Mouse (Mus musculus) embryonic facial prominence, embryonic 11.5 days (tissue): ENCODE data around the gene Prkar2a. TPM values are rescaled to one million over a fixed set of nuclear protein-coding genes. Genes with fewer than 3 reads are reported as not detected.

Experiments
- ATAC-seq: fragments of 200-750 bp; cut with Nextera tagmentation; replicated peaks from 2 replicates; pipeline ENCODE4 v1.8.0; 2017; ENCODE audit warnings: low read depth; ENCODE audit not compliant: insufficient number of reproducible peaks, low FRiP score, low TSS enrichment
- DNase-seq: peaks from one replicate; pipeline ENCODE4 v3.0.0-alpha.2; 2015; ENCODE audit warnings: low spot score
- H3K27ac ChIP-seq: fragments of 300-500 bp; sonication (generic); replicated peaks from 2 replicates; pipeline ENCODE4 v1.5.1; 2014; ENCODE audit warnings: mild to moderate bottlenecking, low read depth, low read length, control low read depth
- H3K27me3 ChIP-seq: fragments of 300-500 bp; sonication (generic); 2 replicates; pipeline ENCODE4 v1.6.1; 2014; ENCODE audit warnings: mild to moderate bottlenecking, low read length, moderate library complexity, mixed read lengths; ENCODE audit not compliant: control insufficient read depth, insufficient read depth
- H3K36me3 ChIP-seq: fragments of 300-500 bp; sonication (generic); replicated peaks from 2 replicates; pipeline ENCODE4 v1.6.1; 2014; ENCODE audit warnings: low read depth, mild to moderate bottlenecking, low read length, moderate library complexity, mixed read lengths; ENCODE audit not compliant: control insufficient read depth, insufficient read depth
- H3K4me1 ChIP-seq: fragments of 300-500 bp; sonication (generic); 2 replicates; pipeline ENCODE4 v1.6.1; 2014; ENCODE audit warnings: low read length, mixed read lengths; ENCODE audit not compliant: control insufficient read depth, insufficient read depth
- H3K4me2 ChIP-seq: fragments of 300-500 bp; sonication (generic); 2 replicates; pipeline ENCODE4 v1.6.1; 2014; ENCODE audit warnings: low read depth, mild to moderate bottlenecking, control low read depth, low read length, moderate library complexity
- H3K4me3 ChIP-seq: fragments of 300-500 bp; sonication (generic); 2 replicates; pipeline ENCODE4 v1.5.1; 2014; ENCODE audit warnings: low read depth, low read length, control low read depth
- H3K9ac ChIP-seq: fragments of 300-500 bp; sonication (generic); replicated peaks from 2 replicates; pipeline ENCODE4 v1.6.1; 2014; ENCODE audit warnings: mild to moderate bottlenecking, control low read depth, low read length
- H3K9me3 ChIP-seq: fragments of 300-500 bp; sonication (generic); replicated peaks from 2 replicates; pipeline ENCODE4 v1.6.1; 2016; ENCODE audit warnings: mild to moderate bottlenecking, low read length, inconsistent platforms, mixed read lengths; ENCODE audit not compliant: control insufficient read depth
- WGBS: fragments of 180-500 bp; shearing (Covaris S2); extraction: QIAGEN DNeasy Blood & Tissue Kit; methylation state at CpG from one replicate; pipeline ENCODE4 v1.1.7; 2014; 5-methylcytosine and 5-hydroxymethylcytosine counted together
- microRNA-seq: library from miRNA; unstranded; fragments of <30 nt; microRNA quantifications from one replicate; pipeline ENCODE4, GENCODE M21; 2016; ENCODE audit warnings: borderline number of aligned reads
- polyA plus RNA-seq: library from polyadenylated mRNA; unstranded; fragments of >200 nt; fragmentation: Nextera tagmentation; extraction: Ambion mirVana; gene quantifications from 2 replicates; pipeline ENCODE4 v1.2.1, GENCODE M21; 2014

Prkar2a gene
- polyA plus RNA-seq, 1 experiment from 2014 or later = 37.9 TPM

DNA sequence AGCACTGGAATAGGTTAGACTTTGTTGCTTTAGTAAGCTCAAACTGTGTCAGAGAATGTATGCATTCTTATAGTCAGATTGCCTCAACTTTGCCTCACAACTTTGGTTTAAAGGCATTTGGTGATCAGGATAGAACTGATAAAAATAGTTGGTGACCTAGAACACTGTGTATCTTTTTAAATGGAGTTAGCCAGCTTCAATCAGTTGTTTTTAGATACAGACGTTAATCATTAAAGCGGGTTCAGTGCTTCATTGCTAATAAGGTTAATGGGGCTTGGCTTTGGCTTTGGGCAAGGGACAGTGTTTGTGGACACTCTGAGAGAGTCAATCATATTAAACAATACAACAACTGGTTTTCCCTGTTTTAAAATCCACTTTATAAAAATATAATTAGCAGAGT lies 106.2 kb downstream of the Prkar2a start:
- Histone ChIP-seq H3K9me3 (no peaks in the 10 kb centered on the region), H3K27me3 (no peaks in the 10 kb centered on the region), H3K4me2 (no peak overlapping the region), H3K4me1 (no peaks in the 10 kb centered on the region), H3K27ac (no peak overlapping the region), H3K9ac (no peak overlapping the region), H3K36me3 (peaks cover 17% of the 10 kb centered on the region), H3K4me3 (no peak overlapping the region)
- WGBS = 73% methylated on average over 2 of the region's 2 CpGs
- no peak for ATAC-seq
- no peak for DNase-seq

DNA sequence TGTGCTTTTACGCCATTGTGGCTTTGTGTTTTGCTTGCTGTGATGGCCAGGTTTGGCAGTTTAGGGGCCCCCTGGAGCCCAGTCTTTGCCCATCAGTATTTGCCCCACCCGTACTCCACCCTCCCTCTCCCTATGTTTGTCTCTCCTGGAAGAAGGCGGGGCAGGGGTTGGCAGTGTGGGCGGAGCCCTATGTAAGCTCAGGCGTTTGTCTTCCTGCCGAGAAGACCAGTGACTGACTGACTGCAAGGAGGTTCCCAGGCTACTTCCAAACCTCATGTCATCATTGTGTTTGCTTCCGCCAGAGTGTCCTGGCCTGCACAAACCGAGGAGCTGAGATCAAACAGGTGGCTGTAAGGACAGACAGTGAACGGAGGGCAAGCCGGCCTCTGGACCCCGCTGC lies 106.6 kb downstream of the Prkar2a start:
- ATAC-seq = no peak; the same call in 1 of the 2 replicates
- WGBS = 46% methylated on average over 11 of the region's 11 CpGs
- H3K36me3 ChIP-seq = peaks cover 17% of the 10 kb centered on the region

DNA sequence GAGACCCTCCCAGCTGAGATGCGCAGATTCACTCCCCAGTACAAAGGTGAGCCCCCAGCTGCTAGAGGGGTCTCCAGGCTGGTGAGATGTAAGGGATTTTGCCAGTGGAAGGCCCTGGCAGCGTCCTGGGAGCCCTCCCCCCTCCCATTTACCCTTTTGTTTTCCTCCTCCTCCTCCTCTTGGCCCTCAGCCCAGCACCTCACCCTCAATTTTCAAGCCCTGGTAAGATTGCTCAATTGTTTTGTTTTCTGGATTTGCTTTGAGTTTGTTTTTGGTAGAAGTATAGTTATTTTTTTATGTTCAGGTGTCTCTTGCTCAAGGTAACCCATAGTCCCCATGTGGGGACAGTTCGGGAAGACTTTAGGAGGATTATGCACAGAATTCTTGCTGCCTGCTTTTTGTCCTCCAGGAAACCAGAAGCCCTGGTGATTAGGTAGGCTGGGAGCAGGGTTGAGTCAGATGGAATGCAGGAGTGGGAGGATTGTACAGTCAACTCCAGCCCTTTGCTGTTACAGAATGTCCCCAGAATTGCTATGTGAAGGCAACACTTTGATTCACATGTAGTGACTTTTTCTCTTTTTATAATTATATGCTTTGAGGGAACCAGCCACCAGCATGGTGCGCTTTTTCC lies 107.4 kb downstream of the Prkar2a start:
- H3K27me3 ChIP-seq = no peaks in the 10 kb centered on the region
- no peaks in the 10 kb centered on the region for H3K4me1 ChIP-seq
- peaks cover 17% of the 10 kb centered on the region for H3K36me3 ChIP-seq
- H3K9ac ChIP-seq = no peak overlapping the region
- H3K9me3 ChIP-seq = no peaks in the 10 kb centered on the region
- H3K4me2 ChIP-seq = no peak overlapping the region
- H3K27ac ChIP-seq = no peak overlapping the region
- DNase-seq (no peak), ATAC-seq (no peak)
- H3K4me3 ChIP-seq = no peak overlapping the region
- 88% methylated on average over 4 of the region's 4 CpGs for WGBS

More for the DNA sequence above, 106.6 kb downstream of the Prkar2a start:
- no peaks in the 10 kb centered on the region for H3K27me3 ChIP-seq
- no peak overlapping the region for H3K4me3 ChIP-seq
- H3K9me3 ChIP-seq = no peaks in the 10 kb centered on the region
- no peaks in the 10 kb centered on the region for H3K4me1 ChIP-seq
- H3K9ac ChIP-seq = no peak overlapping the region
- H3K4me2 ChIP-seq = no peak overlapping the region
- H3K27ac ChIP-seq = no peak overlapping the region
- no peak for DNase-seq

DNA sequence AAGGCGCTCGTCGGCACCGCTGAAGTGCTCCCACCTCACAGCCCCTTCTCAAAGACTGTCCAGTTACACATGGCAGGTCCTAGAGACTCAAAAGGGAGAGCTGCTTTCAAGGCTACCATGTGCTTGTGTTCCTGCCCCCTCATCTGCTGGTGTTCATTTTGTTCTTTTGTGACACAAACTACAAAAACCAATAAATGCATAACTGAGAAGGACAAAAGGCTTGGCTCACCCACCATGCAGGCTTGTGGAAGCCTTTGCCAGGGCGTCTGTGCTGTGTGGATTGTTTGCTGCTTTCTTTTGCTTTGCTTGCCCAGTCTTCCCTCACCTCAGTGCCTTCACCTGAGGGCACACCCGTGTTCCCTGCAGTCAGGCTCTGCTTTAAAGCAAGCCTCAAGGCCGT lies 108.4 kb downstream of the Prkar2a start:
- H3K9me3 ChIP-seq = no peaks in the 10 kb centered on the region
- DNase-seq (no peak), ATAC-seq (no peak)
- WGBS = 88% methylated on average over 7 of the region's 7 CpGs
- H3K9ac ChIP-seq = no peak overlapping the region
- H3K27me3 ChIP-seq = no peaks in the 10 kb centered on the region
- no peak overlapping the region for H3K4me2 ChIP-seq
- peaks cover 17% of the 10 kb centered on the region for H3K36me3 ChIP-seq
- H3K27ac ChIP-seq = no peak overlapping the region
- no peaks in the 10 kb centered on the region for H3K4me1 ChIP-seq
- no peak overlapping the region for H3K4me3 ChIP-seq

DNA sequence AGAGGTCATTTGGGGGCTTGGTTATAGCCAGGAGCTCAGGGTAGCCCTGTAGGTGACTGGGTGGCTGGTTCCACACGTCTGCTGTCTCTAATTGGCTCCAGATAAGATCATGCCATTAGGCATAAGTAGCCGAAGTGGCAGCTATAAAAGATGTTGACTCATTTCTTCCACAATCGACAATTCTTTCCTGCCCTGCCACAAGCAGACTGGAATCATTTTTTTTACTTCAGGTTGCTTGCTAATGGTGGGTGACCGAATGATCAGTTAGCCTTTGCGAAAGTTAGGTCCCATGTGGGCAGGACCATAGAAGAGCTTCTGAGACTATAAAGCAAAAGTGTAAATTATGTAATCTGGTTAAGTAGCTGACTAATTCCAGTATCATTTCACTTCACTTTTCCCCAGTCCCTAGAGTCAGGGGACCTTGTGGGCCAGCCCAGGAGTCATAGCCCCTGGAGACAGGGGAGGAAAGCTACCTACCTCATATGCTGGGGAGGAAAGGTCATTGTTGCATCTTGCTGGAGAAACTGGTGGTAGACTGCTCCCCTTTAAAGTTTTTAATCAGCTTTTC lies 109.5 kb downstream of the Prkar2a start:
- no peak overlapping the region for H3K4me3 ChIP-seq
- no peak for ATAC-seq
- peaks cover 20% of the 10 kb centered on the region for H3K36me3 ChIP-seq
- no peak overlapping the region for H3K4me2 ChIP-seq
- no peak for DNase-seq
- no peaks in the 10 kb centered on the region for H3K4me1 ChIP-seq
- no peaks in the 10 kb centered on the region for H3K27me3 ChIP-seq
- no peak overlapping the region for H3K9ac ChIP-seq
- 84% methylated on average over 5 of the region's 5 CpGs for WGBS
- H3K9me3 ChIP-seq = no peaks in the 10 kb centered on the region
- no peak overlapping the region for H3K27ac ChIP-seq

DNA sequence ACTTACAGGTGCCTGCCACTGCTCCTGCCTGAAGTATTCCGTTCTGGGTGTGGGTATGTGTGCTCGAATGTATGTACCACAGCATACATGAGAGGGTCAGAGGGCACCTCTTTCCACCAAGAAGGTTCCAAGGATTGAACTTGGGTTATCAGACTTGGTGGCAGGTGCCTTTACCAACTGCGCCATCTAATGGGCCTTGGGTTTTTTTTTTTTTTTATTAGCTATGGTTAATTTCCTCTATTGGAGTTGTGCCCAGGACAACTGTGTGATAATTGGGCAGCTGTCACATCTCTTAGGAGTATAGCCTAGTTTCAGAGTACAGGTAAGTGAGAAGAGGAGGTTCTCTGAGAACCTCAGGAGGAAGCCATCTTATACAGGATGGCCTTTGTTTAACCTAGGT lies 110.5 kb downstream of the Prkar2a start:
- Histone ChIP-seq H3K9ac (no peak overlapping the region), H3K36me3 (peaks cover 20% of the 10 kb centered on the region), H3K4me1 (no peaks in the 10 kb centered on the region), H3K4me2 (no peak overlapping the region), H3K9me3 (no peaks in the 10 kb centered on the region), H3K27ac (no peak overlapping the region), H3K4me3 (no peak overlapping the region), H3K27me3 (no peaks in the 10 kb centered on the region)
- DNase-seq (no peak), ATAC-seq (no peak)
- WGBS = 85% methylated on average over 3 of the region's 3 CpGs

Small RNA genes lying within 50 kb of the gene (microRNA-seq; reads per million reads assigned to microRNA genes)
- not detected for gene Gm26298

Other genes with a start within 250 kb of the Prkar2a start
- gene Ccdc71, start 228.8 kb upstream of the Prkar2a start, polyA plus RNA-seq = 49.1 and 63.2 TPM in 2 replicates
- gene Klhdc8b, start 227.7 kb upstream of the Prkar2a start, polyA plus RNA-seq = 19.0 and 22.4 TPM in 2 replicates
- 15.3 and 15.4 TPM in 2 replicates for gene Lamb2, start 209.6 kb upstream of the Prkar2a start, polyA plus RNA-seq
- gene Usp19, start 198.7 kb upstream of the Prkar2a start, polyA plus RNA-seq = 52.5 and 59.2 TPM in 2 replicates
- gene Qars, start 181.6 kb upstream of the Prkar2a start, polyA plus RNA-seq = 130 and 138 TPM in 2 replicates
- 165 and 168 TPM in 2 replicates for gene Qrich1, start 172.5 kb upstream of the Prkar2a start, polyA plus RNA-seq
- 242 and 248 TPM in 2 replicates for gene Impdh2, start 129.0 kb upstream of the Prkar2a start, polyA plus RNA-seq
- gene Ndufaf3, start 121.9 kb upstream of the Prkar2a start, polyA plus RNA-seq = 48.4 and 49.0 TPM in 2 replicates
- 167 and 185 TPM in 2 replicates for gene Dalrd3, start 119.4 kb upstream of the Prkar2a start, polyA plus RNA-seq
- gene Wdr6, start 110.6 kb upstream of the Prkar2a start, polyA plus RNA-seq = 118 and 130 TPM in 2 replicates
- 6.4 and 8.1 TPM in 2 replicates for gene P4htm, start 91.6 kb upstream of the Prkar2a start, polyA plus RNA-seq
- gene Arih2, start 39.9 kb upstream of the Prkar2a start, polyA plus RNA-seq = 44.1 and 48.4 TPM in 2 replicates
- 30.8 and 34.5 TPM in 2 replicates for gene Slc25a20, start 27.2 kb upstream of the Prkar2a start, polyA plus RNA-seq
- 113 and 118 TPM in 2 replicates for gene Ip6k2, start 94.5 kb downstream of the Prkar2a start, polyA plus RNA-seq
- gene Nckipsd, start 119.1 kb downstream of the Prkar2a start, polyA plus RNA-seq = 9.1 and 12.1 TPM in 2 replicates
- 1.0 and 1.2 TPM in 2 replicates for gene Celsr3, start 137.0 kb downstream of the Prkar2a start, polyA plus RNA-seq
- gene Slc26a6, start 164.0 kb downstream of the Prkar2a start, polyA plus RNA-seq = 14.5 and 15.5 TPM in 2 replicates
- not detected in 2 replicates for gene Tmem89, start 225.3 kb downstream of the Prkar2a start, polyA plus RNA-seq
- gene Uqcrc1, start 247.3 kb downstream of the Prkar2a start, polyA plus RNA-seq = 412 and 422 TPM in 2 replicates